Mouse (Mus musculus) E14TG2a.4 (cell line): ENCODE measurements at regions not wholly inside any gene's neighbourhood (a gene's known extent, or its start where the extent isn't known, plus 50 kb on each side); places are given as distances from the start of the nearest gene placed in this dataset.

Experiments used
- H3K27me3 ChIP-seq: 2 replicates; pipeline ENCODE4 v1.6.1; 2014; ENCODE audit warnings: low read length, control low read depth; ENCODE audit not compliant: insufficient read depth
- H3K36me3 ChIP-seq: 2 replicates; pipeline ENCODE4 v1.6.1; 2014; ENCODE audit warnings: low read length, control low read depth; ENCODE audit not compliant: insufficient read depth
- H3K4me1 ChIP-seq: replicated peaks from 2 replicates; pipeline ENCODE4 v1.6.1; 2014; ENCODE audit warnings: low read depth, low read length, control low read depth
- H3K4me3 ChIP-seq: replicated peaks from 2 replicates; pipeline ENCODE4 v1.5.1; 2014; ENCODE audit warnings: mild to moderate bottlenecking, low read length
- H3K9me3 ChIP-seq: 2 replicates; pipeline ENCODE4 v1.6.1; 2014; ENCODE audit warnings: low read length, control low read depth
- CTCF ChIP-seq: conservative IDR thresholded peaks from 2 replicates; pipeline ENCODE4 v1.5.1; 2014; ENCODE audit warnings: low read length
- NANOG ChIP-seq: IDR thresholded peaks from 2 replicates; pipeline ENCODE4 v1.6.1; 2014; ENCODE audit warnings: borderline replicate concordance, low read length, mixed read lengths
- POU5F1 ChIP-seq: IDR thresholded peaks from 2 replicates; pipeline ENCODE4 v1.6.1; 2014; ENCODE audit warnings: low read length, borderline replicate concordance

DNA sequence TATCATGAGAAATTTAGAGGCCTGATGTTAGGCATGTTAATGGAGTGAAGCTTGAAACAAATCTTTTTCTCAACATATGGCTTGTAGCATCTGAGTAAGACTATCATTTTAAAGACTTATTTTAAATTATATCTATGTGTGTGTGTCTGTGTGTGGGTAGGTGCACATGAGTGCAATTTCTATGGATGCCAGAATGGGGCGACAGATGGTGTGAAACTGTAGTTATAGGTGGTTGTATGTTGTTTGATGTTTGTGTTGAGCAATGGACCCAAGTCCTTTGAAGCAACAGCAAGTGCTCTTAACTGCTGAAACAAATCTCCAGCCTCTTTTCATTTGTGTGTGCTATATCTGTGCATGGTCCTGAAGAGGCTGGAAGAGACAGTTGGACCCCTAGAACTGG lies 801.1 kb upstream of the Tmem132c start:
- Histone ChIP-seq H3K36me3 (no peaks in the 10 kb centered on the region), H3K27me3 (no peaks in the 10 kb centered on the region), H3K4me1 (no peaks in the 10 kb centered on the region), H3K9me3 (no peaks in the 10 kb centered on the region), H3K4me3 (no peak overlapping the region)
- TF ChIP-seq POU5F1 = no peak
- TF ChIP-seq CTCF = no peak
- TF ChIP-seq NANOG = no peak

GRCm38 (mm10) chr5:126475761-126476160 lies 765.8 kb upstream of the Tmem132c start:
- Histone ChIP-seq H3K27me3 (no peaks in the 10 kb centered on the region), H3K36me3 (no peaks in the 10 kb centered on the region), H3K4me3 (no peak overlapping the region), H3K9me3 (no peaks in the 10 kb centered on the region), H3K4me1 (no peaks in the 10 kb centered on the region)
- no peak for TF ChIP-seq POU5F1
- TF ChIP-seq NANOG = no peak
- TF ChIP-seq CTCF = no peak

GRCm38 (mm10) chr5:126522076-126522475 lies 719.5 kb upstream of the Tmem132c start:
- H3K4me3 ChIP-seq = no peak overlapping the region
- TF ChIP-seq CTCF (no peak), POU5F1 (no peak), NANOG (no peak)
- H3K27me3 ChIP-seq = no peaks in the 10 kb centered on the region
- H3K4me1 ChIP-seq = no peaks in the 10 kb centered on the region
- no peaks in the 10 kb centered on the region for H3K36me3 ChIP-seq
- H3K9me3 ChIP-seq = no peaks in the 10 kb centered on the region

DNA sequence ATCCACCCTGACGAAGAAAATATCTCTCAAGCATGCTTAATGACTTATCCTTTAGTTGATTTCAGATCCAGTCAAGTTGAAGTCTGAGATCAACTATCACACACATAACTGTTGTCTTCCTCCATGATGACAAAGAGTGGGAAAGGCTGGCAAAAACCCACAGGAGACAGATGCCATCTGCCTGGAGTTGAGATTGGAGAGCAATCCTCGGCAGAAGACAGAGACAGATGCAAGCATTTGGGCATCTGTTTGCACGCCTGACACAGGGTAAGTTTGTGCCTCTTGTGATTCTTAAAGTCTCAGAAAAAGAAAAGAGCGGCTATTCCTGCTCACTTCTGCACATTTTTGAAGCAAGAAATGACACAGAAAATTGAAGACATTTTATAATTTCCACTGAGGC lies 715.7 kb upstream of the Tmem132c start:
- H3K9me3 ChIP-seq = no peaks in the 10 kb centered on the region
- TF ChIP-seq POU5F1 (no peak), NANOG (no peak), CTCF (no peak)

GRCm38 (mm10) chr5:126530806-126531527 lies 710.6 kb upstream of the Tmem132c start:
- no peak for TF ChIP-seq POU5F1
- no peak for TF ChIP-seq NANOG
- peak; percentile 15; the same call in 1 of the 2 replicates for TF ChIP-seq CTCF
- Histone ChIP-seq H3K4me3 (no peak overlapping the region), H3K36me3 (no peaks in the 10 kb centered on the region), H3K4me1 (no peaks in the 10 kb centered on the region), H3K9me3 (no peaks in the 10 kb centered on the region), H3K27me3 (no peaks in the 10 kb centered on the region)

More for the DNA sequence above, 715.7 kb upstream of the Tmem132c start:
- H3K36me3 ChIP-seq = no peaks in the 10 kb centered on the region
- no peaks in the 10 kb centered on the region for H3K27me3 ChIP-seq
- H3K4me1 ChIP-seq = no peaks in the 10 kb centered on the region
- no peak overlapping the region for H3K4me3 ChIP-seq

DNA sequence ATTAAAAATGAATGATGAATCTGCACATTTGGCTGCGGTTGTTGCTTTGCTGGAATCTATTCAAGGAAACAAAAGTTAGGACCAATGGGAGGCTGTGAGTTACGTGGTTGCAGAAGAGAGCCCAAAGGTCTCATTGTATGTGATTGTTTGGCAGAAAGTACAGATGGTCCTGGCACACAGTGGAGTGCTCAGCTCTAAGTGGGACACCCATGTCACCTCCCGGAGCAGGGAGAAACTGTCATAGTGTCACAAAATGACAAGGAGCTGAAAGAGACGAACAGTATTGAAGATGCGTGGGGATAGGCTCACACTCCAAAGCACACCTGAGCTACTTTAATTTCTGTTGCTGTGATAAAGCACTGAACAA lies 710.1 kb upstream of the Tmem132c start:
- TF ChIP-seq CTCF (no peak), NANOG (no peak), POU5F1 (no peak)
- no peaks in the 10 kb centered on the region for H3K9me3 ChIP-seq
- H3K4me3 ChIP-seq = no peak overlapping the region
- no peaks in the 10 kb centered on the region for H3K27me3 ChIP-seq
- no peaks in the 10 kb centered on the region for H3K36me3 ChIP-seq
- no peaks in the 10 kb centered on the region for H3K4me1 ChIP-seq

DNA sequence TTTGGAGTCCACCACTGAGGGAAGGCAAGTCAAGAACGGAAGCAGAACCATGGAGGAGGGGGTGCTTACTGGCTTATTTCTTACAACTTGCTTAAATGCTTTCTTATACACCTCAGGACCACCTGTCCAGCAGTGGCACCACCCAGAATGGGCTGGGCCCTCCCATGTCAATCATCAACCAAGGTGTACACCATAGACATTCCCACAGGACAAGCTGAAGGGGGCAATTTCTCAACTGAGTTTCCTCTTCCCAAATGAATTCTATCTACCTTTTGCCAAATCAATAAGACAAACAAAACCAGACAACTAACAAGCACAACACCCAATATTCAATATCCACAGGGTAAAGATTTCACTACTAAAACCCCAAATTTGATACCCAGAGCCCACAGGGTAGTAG lies 709.6 kb upstream of the Tmem132c start:
- TF ChIP-seq POU5F1 = no peak
- no peak for TF ChIP-seq CTCF
- TF ChIP-seq NANOG = no peak
- Histone ChIP-seq H3K4me1 (no peaks in the 10 kb centered on the region), H3K36me3 (no peaks in the 10 kb centered on the region), H3K27me3 (no peaks in the 10 kb centered on the region), H3K9me3 (no peaks in the 10 kb centered on the region), H3K4me3 (no peak overlapping the region)

DNA sequence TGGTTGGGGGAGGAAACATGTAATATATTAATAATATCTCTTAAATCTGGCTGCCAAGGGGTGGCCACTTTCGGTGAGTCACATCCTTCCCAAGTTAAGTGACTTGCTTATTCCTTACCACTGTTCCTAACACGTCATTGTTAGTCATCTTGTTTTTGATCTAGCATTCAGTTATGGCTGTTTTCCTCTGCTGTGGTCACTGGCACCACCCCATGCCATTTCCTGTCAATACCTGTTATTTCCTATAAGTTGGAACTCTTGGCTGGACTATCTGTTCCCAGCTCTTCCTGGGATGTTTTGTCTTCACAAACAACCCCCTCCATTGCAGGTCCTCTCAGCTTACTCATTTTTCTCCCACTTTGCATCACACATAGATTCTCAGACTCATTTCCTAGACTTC lies 703.5 kb upstream of the Tmem132c start:
- Histone ChIP-seq H3K4me1 (no peaks in the 10 kb centered on the region), H3K36me3 (no peaks in the 10 kb centered on the region), H3K27me3 (no peaks in the 10 kb centered on the region), H3K4me3 (no peak overlapping the region), H3K9me3 (no peaks in the 10 kb centered on the region)
- TF ChIP-seq NANOG (no peak), CTCF (no peak), POU5F1 (no peak)

DNA sequence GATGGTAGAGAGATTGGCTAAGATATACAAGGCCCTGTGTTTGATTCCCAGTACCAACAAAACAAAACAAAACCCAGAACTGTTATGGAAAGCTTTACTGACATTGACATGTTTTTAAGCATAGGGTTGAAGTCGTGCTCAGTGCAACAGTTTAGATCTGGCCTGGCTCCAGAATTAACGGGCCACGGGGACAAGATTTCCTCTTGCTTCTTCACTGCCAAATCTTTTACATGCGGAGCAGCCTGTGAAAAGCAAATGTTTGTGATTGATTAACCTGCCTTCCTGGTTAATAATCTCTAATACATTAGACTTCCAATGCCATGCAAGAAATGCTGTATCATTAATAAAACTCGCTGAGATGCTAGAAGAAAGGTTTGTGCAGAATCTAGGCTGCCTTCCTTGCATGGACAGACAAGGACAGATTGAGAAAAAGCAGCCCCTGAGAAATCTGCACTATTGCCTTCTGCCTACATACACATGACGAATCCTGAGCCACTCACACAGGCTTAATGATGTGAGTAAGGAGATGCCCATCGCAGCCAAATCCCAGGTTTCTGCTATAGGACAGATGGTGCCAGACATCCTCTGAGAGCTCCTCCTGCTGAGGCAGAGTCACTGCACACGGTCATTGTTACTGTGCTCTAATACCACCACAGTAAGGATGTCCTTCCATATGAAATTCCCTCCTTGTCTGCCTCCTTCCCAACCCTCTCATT lies 697.2 kb upstream of the Tmem132c start:
- Histone ChIP-seq H3K36me3 (no peaks in the 10 kb centered on the region), H3K4me1 (no peaks in the 10 kb centered on the region), H3K4me3 (no peak overlapping the region), H3K27me3 (no peaks in the 10 kb centered on the region), H3K9me3 (no peaks in the 10 kb centered on the region)
- TF ChIP-seq NANOG (no peak), POU5F1 (no peak), CTCF (no peak)
